Mouse (Mus musculus) activated CD4-positive, CD25-positive, alpha-beta regulatory T cell, adult 4 months (primary cell): ENCODE data around the gene Sema3a. TPM values are rescaled to one million over a fixed set of nuclear protein-coding genes. Genes with fewer than 3 reads are reported as not detected.

Experiments
- ATAC-seq: one replicate; pipeline ENCODE4 v1.8.0; 2017
- polyA plus RNA-seq, 2 experiments: library from polyadenylated mRNA; unstranded; fragments of 100-300 nt; shearing (Covaris generic); gene quantifications; one replicate each; pipeline ENCODE4 v1.2.1; 2017

The Sema3a gene
- polyA plus RNA-seq, 2 experiments from 2014 or later = not detected

GRCm38 (mm10) chr5:13327281-13327680, 202.1 kb downstream of the Sema3a start:
- no peak for ATAC-seq

GRCm38 (mm10) chr5:13331412-13331811, 206.2 kb downstream of the Sema3a start:
- ATAC-seq = no peak

GRCm38 (mm10) chr5:13337665-13338064, 212.5 kb downstream of the Sema3a start:
- no peak for ATAC-seq

- no peak for ATAC-seq
Measured at GRCm38 (mm10) chr5:13347068-13347467, 221.9 kb downstream of the Sema3a start.

- no peak for ATAC-seq
Measured at GRCm38 (mm10) chr5:13351611-13352010, 226.4 kb downstream of the Sema3a start.

GRCm38 (mm10) chr5:13352995-13353394, 227.8 kb downstream of the Sema3a start:
- no peak for ATAC-seq

GRCm38 (mm10) chr5:13353539-13353938, 228.3 kb downstream of the Sema3a start:
- no peak for ATAC-seq

- ATAC-seq = no peak
Measured at GRCm38 (mm10) chr5:13354913-13355312, 229.7 kb downstream of the Sema3a start.

- ATAC-seq = no peak
Measured at GRCm38 (mm10) chr5:13358770-13359169, 233.6 kb downstream of the Sema3a start.

GRCm38 (mm10) chr5:13360711-13361110, 235.5 kb downstream of the Sema3a start:
- ATAC-seq = no peak

GRCm38 (mm10) chr5:13365108-13365507, 239.9 kb downstream of the Sema3a start:
- no peak for ATAC-seq

GRCm38 (mm10) chr5:13379223-13379622, 254.0 kb downstream of the Sema3a start:
- no peak for ATAC-seq

GRCm38 (mm10) chr5:13384047-13384446, 258.8 kb downstream of the Sema3a start:
- no peak for ATAC-seq

- ATAC-seq = no peak
Measured at GRCm38 (mm10) chr5:13384714-13385113, 259.5 kb downstream of the Sema3a start.

- ATAC-seq = no peak
Measured at GRCm38 (mm10) chr5:13386603-13387002, 261.4 kb downstream of the Sema3a start.

- no peak for ATAC-seq
Measured at GRCm38 (mm10) chr5:13387679-13388078, 262.5 kb downstream of the Sema3a start.

GRCm38 (mm10) chr5:13389995-13390394, 264.8 kb downstream of the Sema3a start:
- no peak for ATAC-seq

- ATAC-seq = no peak
Measured at GRCm38 (mm10) chr5:13405432-13405831, 280.2 kb downstream of the Sema3a start.

GRCm38 (mm10) chr5:13406131-13406530, 280.9 kb downstream of the Sema3a start:
- ATAC-seq = no peak

- ATAC-seq = no peak
Measured at GRCm38 (mm10) chr5:13411920-13412319, 286.7 kb downstream of the Sema3a start.

GRCm38 (mm10) chr5:13413915-13414525, 288.8 kb downstream of the Sema3a start:
- no peak for ATAC-seq

- no peak for ATAC-seq
Measured at GRCm38 (mm10) chr5:13416960-13417710, 291.9 kb downstream of the Sema3a start.

- no peak for ATAC-seq
Measured at GRCm38 (mm10) chr5:13421276-13421925, 296.2 kb downstream of the Sema3a start.

GRCm38 (mm10) chr5:13428702-13429101, 303.5 kb downstream of the Sema3a start:
- ATAC-seq = no peak
